Mouse (Mus musculus): ENCODE measurements around the gene Wnt10b. TPM values are rescaled to one million over a fixed set of nuclear protein-coding genes. Genes with fewer than 3 reads are reported as not detected.
A peak's percentile ranks its signal among the peaks of the same experiment; 100 is the strongest.

Wnt10b gene
- polyA plus RNA-seq, 1 experiment: not detected

DNA sequence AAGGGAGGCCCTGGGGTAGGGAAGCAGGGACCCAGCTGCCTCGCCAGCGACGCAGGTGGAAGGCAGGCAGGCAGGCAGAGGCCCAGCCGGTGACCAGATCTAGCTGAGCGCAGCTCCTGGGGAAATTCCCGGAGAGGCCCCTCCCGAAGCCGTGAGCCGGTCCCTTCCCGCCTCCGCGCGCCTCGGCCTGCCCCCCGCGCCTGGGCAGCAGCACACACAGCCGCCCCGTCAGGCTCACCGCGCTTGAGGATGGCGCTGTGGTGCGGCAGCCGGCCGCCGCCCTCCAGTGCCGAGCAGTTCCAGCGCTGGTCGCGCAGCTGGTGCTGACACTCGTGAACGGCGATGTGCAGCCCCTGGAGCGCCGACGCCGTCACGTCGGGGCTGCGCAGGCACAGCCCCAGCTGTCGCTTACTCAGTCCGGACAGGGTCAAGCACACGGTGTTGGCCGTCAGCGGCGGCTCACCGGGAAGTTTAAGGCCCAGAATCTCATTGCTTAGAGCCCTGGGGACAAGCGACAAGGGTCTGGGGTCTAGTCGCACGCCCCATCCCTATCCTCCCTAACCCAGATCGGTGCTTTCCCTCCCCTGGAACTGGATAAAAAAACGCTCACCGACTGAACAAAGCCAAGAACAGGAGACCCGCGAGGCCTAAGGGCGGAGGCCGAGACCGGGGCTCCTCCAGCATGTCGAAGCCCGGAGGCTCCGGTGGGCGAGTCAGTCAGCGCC is 1.5 kb downstream of the Wnt10b start:
- H3K4me1 ChIP-seq: peaks cover 66% of the 10 kb centered on the region
- no peaks in the 10 kb centered on the region for H3K36me3 ChIP-seq (replicated peaks; ENCODE audit: low read length)
- no peak for TF ChIP-seq GATA1 (IDR thresholded peaks at IDR 0.05; ENCODE audit: borderline replicate concordance, low read length)
- no peak for TF ChIP-seq FLI1 (IDR thresholded peaks at IDR 0.05; ENCODE audit: low read length)
- peaks cover 97% of the 10 kb centered on the region for H3K27me3 ChIP-seq (replicated peaks)
- H3K9me3 ChIP-seq: no peaks in the 10 kb centered on the region
- peak overlapping the region; percentile 85 for H3K4me3 ChIP-seq (replicated peaks)

DNA sequence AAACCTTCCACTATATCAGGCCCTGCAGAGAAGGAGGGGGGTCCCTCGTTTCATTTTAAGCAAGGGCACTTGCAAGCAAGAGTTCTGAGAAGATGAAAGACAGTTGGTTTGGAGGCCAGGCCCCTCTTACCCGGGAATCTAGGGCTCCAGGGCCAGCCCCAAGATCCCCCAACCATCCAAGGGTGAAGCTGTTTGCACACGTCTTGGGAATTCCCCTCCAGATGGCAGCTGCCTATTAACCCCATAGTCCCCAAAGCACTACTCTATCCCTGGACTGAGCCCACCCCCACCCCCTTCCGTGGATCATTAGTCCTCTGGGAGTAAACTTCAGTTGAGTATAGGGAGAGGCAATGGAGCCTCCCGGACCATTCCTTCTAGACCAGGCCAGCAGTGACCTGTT is 2.4 kb downstream of the Wnt10b start:
- no peaks in the 10 kb centered on the region for H3K36me3 ChIP-seq (replicated peaks; ENCODE audit: low read length)
- H3K27me3 ChIP-seq (replicated peaks): peaks cover 96% of the 10 kb centered on the region
- TF ChIP-seq FLI1 (IDR thresholded peaks at IDR 0.05; ENCODE audit: low read length): no peak
- no peak for TF ChIP-seq GATA1 (IDR thresholded peaks at IDR 0.05; ENCODE audit: borderline replicate concordance, low read length)
- H3K9me3 ChIP-seq: no peaks in the 10 kb centered on the region
- H3K4me3 ChIP-seq (replicated peaks): no peak overlapping the region
- peaks cover 64% of the 10 kb centered on the region for H3K4me1 ChIP-seq

DNA sequence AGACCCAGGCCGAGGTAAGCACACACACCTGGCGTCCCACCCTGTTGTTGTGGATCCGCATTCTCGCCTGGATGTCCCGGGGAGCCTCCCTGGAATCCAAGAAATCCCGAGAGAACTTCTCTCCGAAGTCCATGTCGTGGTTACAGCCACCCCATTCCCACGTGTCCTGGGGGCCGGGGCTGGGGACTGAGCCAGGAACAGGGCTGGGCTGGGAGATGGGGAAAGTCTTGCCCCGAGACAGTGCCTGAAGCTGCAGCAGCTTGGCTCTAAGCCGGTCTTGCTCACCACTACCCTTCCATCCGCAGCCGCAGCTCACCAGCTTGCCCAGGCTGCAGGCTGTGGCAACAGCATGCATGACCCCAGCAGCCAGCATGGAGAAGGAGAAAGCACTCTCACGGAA is 3.9 kb downstream of the Wnt10b start:
- Histone ChIP-seq H3K9me3 (no peaks in the 10 kb centered on the region), H3K36me3 (replicated peaks; ENCODE audit: low read length) (no peaks in the 10 kb centered on the region), H3K4me1 (peaks cover 50% of the 10 kb centered on the region), H3K4me3 (replicated peaks) (peak overlapping the region; percentile 30), H3K27me3 (replicated peaks) (peaks cover 93% of the 10 kb centered on the region)
- TF ChIP-seq FLI1 (IDR thresholded peaks at IDR 0.05; ENCODE audit: low read length) (no peak), GATA1 (IDR thresholded peaks at IDR 0.05; ENCODE audit: borderline replicate concordance, low read length) (no peak)

DNA sequence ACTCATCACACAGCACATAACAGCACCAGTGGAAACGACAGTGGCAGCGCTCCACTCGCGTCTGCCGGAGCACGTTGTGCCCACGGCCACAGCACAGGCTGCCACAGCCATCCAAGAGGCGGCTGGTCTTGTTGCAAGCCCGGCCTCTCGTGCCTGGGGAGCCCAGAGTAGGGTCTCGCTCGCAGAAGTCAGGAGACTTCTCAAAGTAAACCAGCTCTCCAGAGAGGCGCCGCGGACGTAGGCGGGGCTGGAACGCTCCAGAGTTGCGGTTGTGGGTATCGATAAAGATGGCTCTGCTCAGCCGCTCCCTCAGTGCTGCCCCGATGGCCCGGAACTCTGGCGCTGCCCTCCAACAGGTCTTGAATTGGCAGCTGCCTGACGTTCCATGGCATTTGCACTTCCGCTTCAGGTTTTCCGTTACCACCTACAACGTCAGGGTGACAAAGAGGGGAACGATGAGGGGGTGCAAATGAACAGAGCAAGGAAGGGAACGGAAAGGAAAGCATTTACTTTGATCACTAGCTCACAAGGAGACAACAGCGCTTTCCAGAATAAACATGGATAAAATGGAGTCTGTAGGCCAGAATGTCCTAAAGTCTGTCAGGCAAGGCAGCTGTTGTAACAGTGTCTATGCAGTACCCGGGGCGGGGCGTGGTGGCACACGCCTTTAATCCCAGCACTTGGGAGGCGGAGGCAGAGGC is 5.3 kb downstream of the Wnt10b start:
- Histone ChIP-seq H3K27me3 (replicated peaks) (peaks cover 93% of the 10 kb centered on the region), H3K36me3 (replicated peaks; ENCODE audit: low read length) (no peaks in the 10 kb centered on the region), H3K9me3 (no peaks in the 10 kb centered on the region), H3K4me1 (peaks cover 36% of the 10 kb centered on the region), H3K4me3 (replicated peaks) (peak overlapping the region; percentile 90)
- TF ChIP-seq FLI1 (IDR thresholded peaks at IDR 0.05; ENCODE audit: low read length): no peak
- no peak for TF ChIP-seq GATA1 (IDR thresholded peaks at IDR 0.05; ENCODE audit: borderline replicate concordance, low read length)

DNA sequence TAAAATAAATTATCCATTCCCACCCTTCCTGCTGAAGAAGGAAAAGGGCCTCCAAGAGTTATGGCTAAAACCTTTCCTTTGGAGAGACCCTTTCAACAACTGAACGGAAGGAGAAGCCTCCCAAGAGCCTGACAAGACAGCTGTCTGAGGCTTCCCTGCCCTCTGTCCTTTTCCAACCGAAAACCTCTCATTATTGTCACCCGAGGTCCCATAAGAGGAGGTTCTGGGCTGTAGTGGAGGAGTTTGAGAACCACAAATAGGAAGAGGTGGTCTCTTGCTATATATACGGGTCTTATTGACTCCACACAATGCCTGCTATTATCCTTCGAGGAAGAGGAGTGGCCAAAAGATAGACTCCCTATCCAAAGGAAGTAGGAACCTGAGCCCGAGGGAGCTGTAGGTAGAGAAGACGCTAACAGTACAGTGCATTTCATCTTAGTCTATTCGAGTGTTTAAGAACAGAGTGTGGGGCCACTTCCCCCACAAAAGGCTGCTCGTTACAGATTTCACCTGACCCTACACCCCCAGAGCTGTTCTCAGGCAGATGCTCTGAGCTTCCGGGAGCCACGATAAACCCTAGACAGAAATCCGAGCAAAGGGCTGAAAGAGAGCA is 6.0 kb downstream of the Wnt10b start:
- Histone ChIP-seq H3K27me3 (replicated peaks) (peaks cover 89% of the 10 kb centered on the region), H3K9me3 (no peaks in the 10 kb centered on the region), H3K4me1 (peaks cover 28% of the 10 kb centered on the region), H3K36me3 (replicated peaks; ENCODE audit: low read length) (no peaks in the 10 kb centered on the region), H3K4me3 (replicated peaks) (peak overlapping the region; percentile 90)
- TF ChIP-seq GATA1 (IDR thresholded peaks at IDR 0.05; ENCODE audit: borderline replicate concordance, low read length): no peak
- no peak for TF ChIP-seq FLI1 (IDR thresholded peaks at IDR 0.05; ENCODE audit: low read length)

DNA sequence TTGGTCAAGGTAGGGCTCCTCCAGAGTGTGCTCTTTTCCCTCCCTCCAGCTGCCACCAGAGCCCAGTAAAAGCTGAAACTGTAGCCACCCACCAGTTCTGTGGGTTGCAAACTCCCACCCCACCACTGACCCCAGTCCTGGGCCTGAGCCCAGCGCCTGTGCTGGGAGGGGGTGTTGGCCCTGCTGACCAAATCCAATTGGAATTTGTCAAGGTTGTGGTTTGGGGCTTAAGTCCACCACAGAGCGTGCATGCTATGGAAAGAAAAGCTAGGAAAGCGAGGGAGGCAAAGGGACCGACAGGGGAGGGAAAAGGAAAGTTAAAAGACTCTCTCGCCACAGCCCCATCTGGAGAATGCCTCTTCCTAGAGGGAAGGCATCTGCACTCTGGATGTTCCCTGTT is 9.7 kb downstream of the Wnt10b start:
- TF ChIP-seq FLI1 (IDR thresholded peaks at IDR 0.05; ENCODE audit: low read length) (no peak), GATA1 (IDR thresholded peaks at IDR 0.05; ENCODE audit: borderline replicate concordance, low read length) (no peak)
- no peaks in the 10 kb centered on the region for H3K9me3 ChIP-seq
- no peaks in the 10 kb centered on the region for H3K36me3 ChIP-seq (replicated peaks; ENCODE audit: low read length)
- no peak overlapping the region for H3K4me3 ChIP-seq (replicated peaks)
- peaks cover 22% of the 10 kb centered on the region for H3K4me1 ChIP-seq
- peaks cover 75% of the 10 kb centered on the region for H3K27me3 ChIP-seq (replicated peaks)

DNA sequence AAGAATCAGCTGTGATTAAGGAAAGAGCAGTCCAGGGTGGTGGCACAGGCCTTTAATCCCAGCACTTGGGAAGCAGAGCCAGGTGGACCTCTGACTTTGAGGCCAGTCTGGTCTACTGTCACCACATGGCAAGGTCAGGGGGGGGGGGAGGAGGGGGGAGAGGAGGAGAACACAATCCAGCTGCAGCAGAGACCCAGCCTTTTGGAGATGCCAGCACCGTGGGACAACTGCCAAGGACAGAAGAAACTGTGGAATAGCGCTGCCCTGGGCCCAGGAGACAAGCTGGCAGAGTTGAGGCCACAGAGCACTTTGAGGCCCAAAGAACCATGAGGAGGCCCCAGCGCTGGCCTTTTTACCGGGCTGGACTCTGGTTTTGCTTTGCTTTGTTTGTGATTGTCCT is 12.0 kb downstream of the Wnt10b start:
- no peak for TF ChIP-seq GATA1 (IDR thresholded peaks at IDR 0.05; ENCODE audit: borderline replicate concordance, low read length)
- TF ChIP-seq FLI1 (IDR thresholded peaks at IDR 0.05; ENCODE audit: low read length): no peak
- Histone ChIP-seq H3K4me3 (replicated peaks) (no peak overlapping the region), H3K27me3 (replicated peaks) (peaks cover 52% of the 10 kb centered on the region), H3K4me1 (peaks cover 23% of the 10 kb centered on the region), H3K9me3 (no peaks in the 10 kb centered on the region), H3K36me3 (replicated peaks; ENCODE audit: low read length) (peaks cover 7% of the 10 kb centered on the region)

DNA sequence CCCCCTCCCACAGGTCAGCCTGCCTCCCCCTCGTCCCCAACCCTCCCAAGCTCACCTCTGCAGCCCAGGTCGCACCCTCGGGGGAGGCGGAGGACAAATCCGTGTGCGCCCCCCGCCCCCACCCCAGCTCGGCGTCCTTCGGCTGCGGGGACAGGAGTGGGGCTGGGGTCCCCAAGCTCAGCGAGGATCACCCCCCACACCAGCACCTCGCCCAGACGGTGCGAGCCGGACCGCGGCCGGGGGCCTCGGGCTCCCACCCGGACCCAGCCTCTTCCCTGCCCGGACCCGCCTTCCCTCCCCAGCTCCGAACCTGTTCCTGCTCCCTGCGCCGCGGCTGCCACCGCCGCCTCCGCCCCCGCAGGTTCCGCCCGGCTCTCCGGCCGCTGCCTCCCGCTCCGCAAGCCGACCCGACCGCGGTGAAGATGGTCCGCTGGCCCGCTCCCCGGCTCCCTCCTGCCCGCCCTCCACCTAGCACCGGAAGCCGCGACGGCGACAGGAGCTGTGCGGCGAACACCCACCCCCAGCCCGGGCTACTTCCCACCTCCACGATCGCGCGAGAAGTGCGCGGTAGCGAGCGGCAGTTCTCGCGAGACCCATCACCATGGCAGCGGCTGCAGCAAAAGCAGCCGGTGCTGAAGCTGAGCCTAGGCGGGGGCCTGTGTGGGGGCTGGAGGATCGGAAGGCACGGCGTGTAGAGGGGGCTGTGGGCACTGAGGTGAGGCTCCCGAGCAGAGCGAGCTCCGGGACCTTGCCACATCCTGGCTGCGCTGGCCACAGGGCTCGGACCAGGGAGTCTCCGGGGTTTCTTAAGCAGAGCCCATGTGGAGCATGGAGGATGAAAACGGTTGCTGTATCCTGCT is 15.1 kb downstream of the Wnt10b start, which contains the start of gene Arf3:
TSS of gene Arf3 (minus strand) at position 545 of the 860 bp plus-strand sequence.
- Histone ChIP-seq H3K9me3 (no peaks in the 10 kb centered on the region), H3K4me1 (peaks cover 36% of the 10 kb centered on the region), H3K36me3 (replicated peaks; ENCODE audit: low read length) (peaks cover 36% of the 10 kb centered on the region), H3K4me3 (replicated peaks) (peak within 1 kb of the TSS; percentile 96), H3K27me3 (replicated peaks) (peaks cover 25% of the 10 kb centered on the region)
- TF ChIP-seq FLI1 (IDR thresholded peaks at IDR 0.05; ENCODE audit: low read length): no peak
- TF ChIP-seq GATA1 (IDR thresholded peaks at IDR 0.05; ENCODE audit: borderline replicate concordance, low read length): no peak

DNA sequence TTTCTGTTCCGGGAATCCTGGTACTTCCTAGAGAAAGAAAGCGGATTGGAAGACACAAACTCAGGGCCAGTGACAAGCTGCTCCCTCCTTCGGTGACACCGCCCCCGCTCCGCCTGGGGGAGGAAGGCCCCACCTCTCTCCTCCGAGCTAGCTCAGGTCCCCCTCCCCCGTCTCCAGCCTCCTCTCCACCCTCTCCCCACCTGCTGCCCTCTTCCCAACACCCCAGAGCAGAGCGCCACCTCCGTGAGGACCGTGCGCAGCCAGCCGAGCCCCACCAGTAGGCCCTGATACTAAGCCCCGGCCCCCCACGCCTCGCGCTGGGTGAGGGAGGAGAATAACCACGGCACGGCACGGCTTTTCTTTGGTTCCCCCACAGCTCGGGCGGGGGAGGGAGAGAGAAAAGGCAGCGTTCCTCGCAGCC is 15.7 kb downstream of the Wnt10b start:
- Histone ChIP-seq H3K9me3 (no peaks in the 10 kb centered on the region), H3K4me3 (replicated peaks) (peak overlapping the region; percentile 96), H3K36me3 (replicated peaks; ENCODE audit: low read length) (peaks cover 40% of the 10 kb centered on the region), H3K4me1 (peaks cover 39% of the 10 kb centered on the region), H3K27me3 (replicated peaks) (peaks cover 22% of the 10 kb centered on the region)
- TF ChIP-seq GATA1 (IDR thresholded peaks at IDR 0.05; ENCODE audit: borderline replicate concordance, low read length): no peak
- no peak for TF ChIP-seq FLI1 (IDR thresholded peaks at IDR 0.05; ENCODE audit: low read length)
